Mouse (Mus musculus): ENCODE data around the gene Dusp5. TPM values are rescaled to one million over a fixed set of nuclear protein-coding genes. Genes with fewer than 3 reads are reported as not detected.
A peak's percentile ranks its signal among the peaks of the same experiment; 100 is the strongest.

The Dusp5 gene
- polyA plus RNA-seq, 2 experiments from 2014 or later: 6.7 to 11.1 TPM

DNA sequence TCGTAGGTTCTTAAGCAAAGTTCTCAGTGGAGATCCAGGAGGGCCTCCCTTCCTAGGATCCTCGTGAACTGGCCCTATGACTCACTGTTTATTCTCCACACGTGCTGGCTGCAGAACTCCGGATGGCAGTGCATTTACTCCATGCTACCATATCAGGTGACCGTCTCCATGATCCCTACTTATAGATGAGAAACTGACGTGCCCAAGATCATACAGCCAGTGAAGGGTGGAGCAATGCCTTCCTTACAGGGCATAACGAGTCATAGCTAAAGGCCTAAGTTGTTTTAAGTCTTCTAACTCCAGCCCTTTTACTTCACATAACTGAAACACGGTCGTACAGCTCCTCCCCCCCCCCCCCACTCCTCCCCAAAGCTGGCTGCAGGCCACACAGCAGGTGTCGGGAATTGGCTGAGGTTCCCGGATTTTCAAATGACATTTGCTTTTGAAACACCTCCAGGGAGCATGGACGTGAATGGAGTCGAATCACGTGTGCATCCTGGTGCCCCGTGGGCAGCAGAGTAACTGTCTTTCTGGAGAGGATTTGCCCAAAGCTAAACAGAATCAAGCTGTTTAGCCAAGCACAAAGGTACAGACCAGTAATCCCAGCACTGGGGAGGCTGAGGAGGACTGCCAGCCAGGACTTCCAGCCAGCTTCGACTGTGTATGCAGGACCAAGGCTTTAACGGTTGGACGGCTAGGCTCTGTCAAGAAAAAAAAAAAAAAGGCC, 11.4 kb upstream of the Dusp5 start:
- no peak for ATAC-seq

DNA sequence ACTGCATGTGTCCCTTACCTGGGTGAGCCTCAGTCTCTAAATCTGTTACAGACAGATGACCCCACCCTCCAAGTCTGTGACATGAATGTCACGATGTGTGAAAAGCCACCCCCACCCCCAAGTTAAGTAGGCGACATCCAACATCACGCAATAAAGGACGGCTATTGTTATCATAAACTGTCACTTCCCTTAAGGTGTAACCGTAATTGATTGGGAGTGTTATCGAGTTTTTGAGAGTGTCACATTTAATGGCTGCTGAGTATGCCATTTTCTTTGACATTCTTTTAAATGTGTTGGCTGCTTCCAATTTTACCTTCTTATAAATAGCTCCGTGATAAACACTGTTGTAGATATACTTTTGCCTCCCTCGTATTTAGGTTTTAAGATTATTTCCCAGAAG, 9.4 kb upstream of the Dusp5 start:
- ATAC-seq: peak; percentile 35

DNA sequence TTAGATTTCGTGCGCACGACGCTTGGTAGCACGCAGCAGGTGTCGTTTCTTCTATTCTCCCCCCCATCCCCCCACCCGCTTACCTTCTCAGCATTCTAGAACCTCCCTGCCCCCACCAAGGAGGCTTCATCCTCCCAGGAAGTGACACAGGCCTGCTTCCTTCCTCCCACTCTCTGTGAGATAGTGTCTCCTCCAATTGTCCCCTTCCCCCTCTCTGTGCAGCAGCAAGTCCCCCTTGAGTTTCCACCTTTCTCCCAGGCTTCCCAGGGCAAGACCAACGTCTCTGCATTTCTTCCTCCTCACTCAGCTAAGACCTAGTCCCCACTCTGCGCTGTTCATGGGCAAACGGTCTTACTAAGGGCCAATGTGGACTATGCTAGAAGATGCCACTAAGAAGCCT, 8.9 kb upstream of the Dusp5 start:
- ATAC-seq: peak; percentile 99

DNA sequence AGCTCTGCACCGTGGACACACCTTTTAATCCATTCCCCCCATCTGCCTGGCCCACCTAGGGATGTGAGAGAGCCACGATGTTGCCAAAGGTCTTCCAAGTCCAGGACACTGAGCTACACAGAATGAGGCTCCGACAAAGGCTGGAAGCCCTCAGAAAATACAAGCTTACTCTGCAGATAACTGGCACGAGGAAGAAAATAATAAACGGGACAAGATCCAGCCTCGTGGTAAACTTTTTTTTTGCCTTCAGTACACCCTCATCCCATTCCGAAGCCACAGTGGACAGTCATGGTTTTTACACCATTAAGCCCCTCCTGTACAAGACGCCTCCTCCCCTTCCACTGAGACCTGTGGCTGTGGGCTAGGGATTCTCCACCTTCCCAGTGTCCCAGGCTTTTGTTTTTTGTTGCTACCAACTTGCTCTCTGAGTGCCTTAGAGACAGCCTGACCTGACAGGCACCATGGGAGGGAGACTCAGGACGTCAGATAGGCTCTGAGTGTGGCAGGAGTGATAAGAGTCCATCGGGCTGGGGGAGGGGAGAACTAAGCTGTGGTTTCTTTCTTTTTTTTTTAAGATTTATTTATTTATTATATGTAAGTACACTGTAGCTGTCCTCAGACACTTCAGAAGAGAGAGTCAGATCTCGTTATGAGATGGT, 7.6 kb upstream of the Dusp5 start:
- ATAC-seq: no peak

DNA sequence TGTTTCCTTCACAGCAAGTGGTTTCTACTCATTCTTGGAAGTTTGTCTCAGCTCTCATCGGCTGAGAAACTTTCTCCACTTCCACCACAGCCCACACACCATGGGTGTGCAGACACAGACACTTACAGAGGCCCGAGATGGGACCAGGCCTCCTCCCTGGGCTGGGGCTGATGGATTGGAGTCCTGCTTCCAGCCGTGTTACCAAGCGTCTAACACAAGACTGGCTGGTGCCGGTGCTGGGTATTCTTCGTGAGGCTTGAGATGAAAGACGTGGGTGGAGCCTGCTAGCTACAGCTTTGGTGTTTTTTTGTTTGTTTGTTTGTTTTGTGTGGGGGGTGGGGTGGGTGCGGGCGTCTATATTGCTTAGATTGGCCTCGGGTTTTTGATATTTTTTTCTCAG, 1.4 kb upstream of the Dusp5 start:
- no peak for ATAC-seq

DNA sequence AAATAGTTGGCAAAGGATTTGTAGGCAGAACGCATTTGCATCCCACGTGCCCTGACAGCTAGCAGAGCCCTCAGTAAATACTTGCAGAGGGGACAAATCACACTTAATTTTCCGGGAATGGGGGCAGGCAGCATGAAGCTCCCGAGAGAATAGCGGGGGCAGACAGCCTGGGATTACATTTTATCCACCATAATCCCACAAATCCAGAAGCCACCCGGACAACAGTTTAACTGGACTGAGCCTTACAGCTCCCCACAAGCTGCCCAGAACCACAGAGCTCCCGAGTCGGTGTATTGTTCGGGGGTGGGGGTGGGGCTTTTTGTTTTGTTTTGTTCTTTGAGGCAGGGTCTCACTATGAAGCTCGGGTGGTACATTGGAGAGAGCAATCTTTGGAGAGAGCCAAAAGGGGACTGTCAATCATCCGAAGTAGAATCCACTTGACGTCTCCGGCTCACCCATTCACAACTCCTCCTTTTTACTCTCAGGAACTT, 733 bp upstream of the Dusp5 start:
- no peak for ATAC-seq

DNA sequence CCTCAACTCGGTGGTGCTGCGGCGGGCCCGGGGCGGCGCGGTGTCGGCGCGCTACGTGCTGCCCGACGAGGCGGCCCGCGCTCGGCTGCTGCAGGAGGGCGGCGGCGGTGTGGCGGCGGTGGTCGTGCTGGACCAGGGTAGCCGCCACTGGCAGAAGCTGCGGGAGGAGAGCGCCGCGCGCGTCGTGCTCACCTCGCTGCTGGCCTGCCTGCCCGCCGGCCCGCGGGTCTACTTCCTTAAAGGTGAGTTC, 471 bp downstream of the Dusp5 start:
- ATAC-seq: no peak

DNA sequence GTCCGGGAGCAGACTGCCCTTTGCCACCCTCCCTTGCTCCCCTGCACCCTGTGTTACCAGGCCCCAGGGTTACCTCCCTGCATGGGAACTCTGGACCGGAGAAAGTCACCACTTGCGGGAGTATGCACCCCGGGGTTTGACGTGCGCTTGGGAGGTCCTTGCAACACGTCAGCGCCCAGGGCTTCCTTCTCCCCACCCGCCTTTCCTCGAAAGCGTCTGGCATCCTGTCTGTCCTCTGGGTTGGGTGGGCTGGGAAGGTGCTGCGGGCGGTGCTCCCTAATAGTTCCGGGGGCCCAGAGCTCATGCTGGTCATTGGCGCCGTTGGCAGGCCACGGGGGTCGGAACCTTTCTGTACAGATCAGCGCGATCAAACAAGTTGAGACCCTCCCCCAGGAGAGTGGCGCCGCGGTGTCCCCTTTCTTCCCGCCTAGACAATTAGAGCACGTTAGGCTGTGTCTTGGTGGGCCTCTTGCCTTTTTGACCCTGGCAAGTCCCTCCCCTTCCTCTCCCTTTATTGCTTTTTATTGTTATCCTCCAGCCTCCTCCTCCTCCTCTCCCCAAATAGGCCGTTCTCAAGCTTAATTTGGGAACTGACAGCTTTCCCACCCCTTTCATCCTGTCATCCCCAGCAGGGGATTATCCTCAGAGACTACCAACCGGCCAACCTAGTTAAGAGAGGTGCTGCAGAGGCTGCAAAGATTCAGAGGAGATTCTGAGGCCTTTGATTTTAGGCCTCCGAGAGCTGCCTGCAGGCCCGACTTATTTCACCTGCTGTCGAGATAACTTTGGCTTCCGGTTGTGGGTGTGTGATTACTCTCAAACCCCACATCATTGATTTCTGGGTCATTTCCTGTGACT, 1.0 kb downstream of the Dusp5 start:
- peak; percentile 38 for ATAC-seq

DNA sequence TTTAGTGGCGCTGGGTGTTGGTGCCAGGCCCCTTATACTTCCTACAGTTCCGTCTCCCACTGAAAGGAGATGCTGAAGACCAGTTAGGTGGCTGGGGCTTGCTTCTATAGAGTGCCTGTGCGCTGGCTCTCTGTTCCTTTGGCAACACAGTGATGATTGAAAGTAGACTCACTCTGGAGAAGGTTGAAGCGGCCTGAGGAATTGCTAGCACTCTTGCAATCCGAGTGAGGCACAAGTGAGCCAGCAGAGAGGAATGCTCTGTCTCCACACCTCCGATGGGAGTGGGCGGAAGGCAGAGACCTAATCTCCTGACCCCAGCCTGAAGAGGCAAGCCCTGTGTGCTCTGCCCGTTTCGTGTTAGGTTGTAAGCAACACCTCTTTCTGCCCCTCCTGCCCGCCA, 2.5 kb downstream of the Dusp5 start:
- ATAC-seq: no peak

DNA sequence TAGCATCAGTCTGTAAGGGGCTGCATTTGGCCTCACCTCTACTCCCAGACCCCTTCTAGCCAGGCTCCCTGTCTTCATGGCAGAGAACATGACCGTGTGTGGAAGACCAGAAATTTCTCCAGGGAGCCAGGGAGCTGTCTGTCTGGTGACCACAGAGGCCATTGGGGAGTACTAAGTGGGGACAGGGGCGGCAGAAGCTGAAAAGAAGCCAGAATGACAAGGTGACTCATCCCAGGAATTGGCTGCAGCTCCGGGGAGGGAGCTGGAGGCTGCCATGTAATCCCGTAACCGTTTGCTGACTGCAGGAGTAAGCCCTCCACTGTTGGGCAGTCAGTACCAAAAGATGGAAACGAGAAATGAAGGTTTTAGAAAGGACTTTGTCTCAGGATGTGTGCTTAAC, 3.1 kb downstream of the Dusp5 start:
- no peak for ATAC-seq

DNA sequence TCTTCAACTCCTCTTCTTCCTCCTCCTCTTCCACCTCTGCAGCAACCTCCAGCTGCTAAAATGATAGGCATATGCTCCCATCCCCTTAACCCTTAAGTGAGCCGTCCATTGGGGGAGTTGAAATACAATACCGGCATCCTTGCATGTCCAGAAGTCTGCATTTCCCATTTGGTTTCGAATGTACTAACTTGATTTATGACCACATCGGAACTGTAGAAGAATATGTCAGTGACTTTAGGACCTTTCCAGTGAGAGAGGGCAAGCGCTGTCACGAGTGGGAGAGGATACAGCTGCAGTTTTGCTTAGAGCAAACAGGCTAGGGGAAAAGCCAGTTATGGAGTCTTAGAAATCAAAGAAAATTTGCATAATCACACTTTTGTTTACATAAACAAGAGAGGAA, 3.8 kb downstream of the Dusp5 start:
- ATAC-seq: no peak

DNA sequence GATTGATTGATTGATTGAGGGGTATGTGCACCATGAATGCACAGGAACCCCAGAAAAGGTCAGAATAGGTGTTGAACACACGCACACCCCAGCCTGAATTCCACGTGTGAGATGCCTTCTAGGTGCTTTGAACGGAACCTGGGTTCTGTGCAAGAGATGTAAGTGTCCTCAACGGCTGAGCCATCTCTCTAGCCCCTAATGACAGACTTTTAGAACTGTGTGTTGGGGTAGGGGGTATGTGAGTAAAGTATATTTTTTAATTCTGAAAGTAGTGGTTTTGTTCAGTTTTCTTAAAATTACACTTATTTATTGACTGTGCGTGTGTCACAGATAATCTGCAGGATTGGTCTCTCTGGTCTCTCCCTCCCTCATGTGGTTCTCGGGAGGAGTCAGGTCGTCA, 4.3 kb downstream of the Dusp5 start:
- no peak for ATAC-seq

DNA sequence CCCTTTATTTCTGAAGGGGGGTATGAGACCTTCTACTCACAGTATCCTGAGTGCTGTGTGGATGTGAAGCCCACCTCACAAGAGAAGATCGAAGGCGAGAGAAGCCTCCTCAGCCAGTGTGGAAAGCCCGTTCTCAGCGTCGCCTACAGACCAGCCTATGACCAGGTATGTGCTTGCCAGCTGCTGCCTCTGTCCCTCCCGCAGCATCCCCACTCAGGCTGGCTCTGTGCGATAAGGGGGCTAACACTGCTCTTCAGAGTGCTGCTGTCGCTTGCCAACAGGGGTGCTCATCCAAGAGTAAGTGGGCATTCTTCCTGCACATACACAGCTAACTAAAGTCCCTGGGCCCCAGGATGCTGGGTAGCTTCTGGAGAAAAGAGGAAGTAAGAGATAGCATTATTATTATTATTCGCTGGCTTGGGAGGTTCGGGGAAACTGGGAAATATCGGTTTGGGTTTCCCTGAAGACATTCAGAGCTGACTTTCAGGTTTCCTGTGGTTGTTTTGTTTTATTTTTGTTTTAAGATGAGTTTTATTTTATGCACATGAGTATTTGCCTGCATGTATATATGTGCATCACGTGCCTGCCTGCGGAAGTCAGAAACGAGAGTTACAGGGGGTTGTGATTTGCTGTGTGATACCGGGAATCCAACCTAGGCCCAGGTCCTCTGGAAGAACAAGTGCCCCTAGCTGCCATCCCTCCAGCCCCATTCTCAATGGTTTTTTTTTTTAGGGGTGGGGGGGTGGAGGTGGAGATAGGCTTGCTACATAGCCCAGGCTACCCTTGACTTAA, 5.1 kb downstream of the Dusp5 start:
- no peak for ATAC-seq

DNA sequence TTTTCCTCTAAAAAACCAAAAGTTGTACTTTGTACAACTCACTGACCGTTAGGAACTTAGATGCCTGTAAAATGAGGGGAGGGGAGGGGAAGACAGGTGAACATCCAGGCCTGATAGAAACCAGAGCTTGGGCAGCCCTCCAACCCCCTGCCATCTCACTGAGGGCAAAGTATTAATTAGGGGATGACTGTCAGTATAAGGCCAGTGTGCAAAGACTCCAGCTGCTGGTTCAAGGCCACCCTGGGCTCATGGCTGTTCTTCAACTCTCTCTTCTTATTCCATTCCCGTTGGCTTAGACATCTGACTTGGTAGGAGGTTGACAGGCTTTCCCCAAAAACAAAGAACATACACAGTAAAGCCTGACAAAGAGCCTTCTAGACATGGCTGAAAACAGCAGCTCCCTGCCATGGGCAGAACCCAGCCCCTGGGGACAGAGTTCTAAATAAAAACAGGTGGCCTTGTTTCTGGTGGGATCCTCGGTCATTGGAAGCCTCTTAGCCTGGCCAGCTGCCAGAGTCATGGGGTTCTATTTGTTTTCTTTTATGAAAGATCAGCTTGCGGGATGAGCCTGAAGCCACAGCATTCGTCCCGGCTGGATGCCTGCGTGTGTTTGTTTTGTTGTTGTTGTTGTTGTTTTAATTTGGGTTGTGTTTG, 6.0 kb downstream of the Dusp5 start:
- no peak for ATAC-seq

DNA sequence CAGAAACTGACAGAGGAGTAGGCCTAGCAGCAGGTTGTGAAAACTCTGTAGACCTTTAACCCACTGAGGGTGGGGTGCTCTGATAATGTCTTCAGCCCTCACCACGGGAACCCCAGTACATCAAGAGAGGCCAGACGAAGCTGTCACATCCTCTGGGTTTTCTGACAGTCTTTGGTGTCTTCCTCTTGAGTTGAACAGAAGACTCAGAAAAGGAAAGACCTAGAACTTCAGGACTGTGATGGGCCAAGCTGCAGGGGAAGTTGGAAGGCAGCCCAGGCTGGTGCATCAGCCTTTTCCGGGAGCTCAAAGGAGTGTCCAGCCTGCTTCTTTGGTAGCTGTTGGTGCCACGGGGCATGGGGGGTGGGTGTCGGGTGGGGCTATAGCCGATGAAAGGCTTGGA, 6.5 kb downstream of the Dusp5 start:
- peak; percentile 33 for ATAC-seq

DNA sequence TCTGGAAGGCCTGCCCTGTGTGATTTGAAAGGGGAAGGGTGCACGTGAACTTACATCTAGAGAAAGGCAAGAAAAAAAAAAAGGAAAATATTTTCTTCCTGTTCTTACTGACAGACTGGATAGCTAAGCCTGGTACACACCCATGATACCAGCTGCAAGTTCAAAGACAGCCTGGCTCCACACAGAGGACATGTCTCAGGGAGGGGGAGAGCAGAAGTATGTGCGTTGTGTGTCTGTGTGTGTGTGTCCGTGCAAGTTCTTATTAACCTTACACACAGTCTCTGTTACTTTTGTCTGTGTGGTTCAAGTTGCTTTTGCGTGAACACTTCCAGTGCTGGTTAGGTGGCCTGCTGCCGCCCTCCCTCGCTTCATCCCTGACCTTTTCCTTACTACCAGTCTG, 7.3 kb downstream of the Dusp5 start:
- ATAC-seq: peak; percentile 2

DNA sequence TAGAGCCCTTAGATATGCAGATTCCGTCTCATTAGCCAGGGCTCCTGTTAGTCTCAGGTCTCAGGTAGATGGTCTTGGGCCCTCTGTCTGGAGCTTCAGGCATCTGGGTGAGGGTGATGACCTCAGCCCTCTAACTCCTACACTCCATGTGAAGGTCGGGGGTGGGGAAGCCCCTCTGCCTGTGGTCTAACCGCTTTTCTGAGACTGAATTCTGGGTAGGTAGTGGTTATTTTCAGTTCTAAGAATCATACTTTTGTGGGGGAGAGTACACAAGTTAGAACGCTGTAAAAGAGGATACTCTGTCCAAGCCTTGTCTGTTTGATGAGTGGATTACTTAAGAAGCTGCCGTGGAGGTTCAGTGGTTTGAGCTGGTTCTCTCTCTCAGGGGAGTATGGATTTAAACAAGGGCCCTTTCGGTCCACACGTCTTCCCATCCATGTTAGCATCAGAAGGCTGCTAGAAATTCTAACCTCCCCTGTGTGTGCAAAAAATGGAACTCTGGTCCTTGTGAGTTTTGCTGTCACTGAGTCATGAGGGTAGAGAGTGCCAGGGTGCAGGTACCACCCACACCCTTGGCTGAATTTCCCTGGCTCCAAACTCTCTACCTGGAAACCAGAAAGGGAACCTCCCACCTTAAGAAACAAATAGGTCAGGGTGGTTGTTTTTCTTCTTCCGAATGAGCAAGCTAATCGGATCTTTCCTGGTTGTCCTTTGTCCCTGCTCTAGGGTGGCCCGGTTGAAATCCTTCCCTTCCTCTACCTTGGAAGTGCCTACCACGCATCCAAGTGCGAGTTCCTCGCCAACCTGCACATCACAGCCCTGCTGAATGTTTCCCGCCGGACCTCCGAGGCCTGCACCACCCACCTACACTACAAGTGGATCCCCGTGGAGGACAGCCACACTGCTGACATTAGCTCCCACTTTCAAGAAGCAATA, 8.1 kb downstream of the Dusp5 start:
- ATAC-seq: peak; percentile 56

DNA sequence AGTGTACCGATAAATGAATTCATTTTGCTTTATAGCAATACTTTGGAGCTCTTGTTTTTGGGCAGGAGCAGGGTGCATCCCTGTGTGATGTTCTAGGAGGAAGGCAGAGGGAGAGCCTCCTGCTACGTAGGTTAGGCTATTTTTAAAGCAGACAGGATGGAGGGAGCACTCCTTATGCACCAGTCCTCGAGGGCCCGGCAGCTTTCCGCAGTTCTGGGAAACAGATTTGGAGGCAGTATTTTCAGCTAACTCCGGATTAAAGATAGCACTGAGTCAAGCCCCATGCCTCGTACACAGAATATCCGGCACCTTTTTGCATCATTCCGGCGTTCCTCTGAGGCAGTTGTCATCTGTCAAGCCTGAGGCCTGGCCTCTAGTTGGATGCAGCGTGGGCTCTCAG, 9.1 kb downstream of the Dusp5 start:
- no peak for ATAC-seq

DNA sequence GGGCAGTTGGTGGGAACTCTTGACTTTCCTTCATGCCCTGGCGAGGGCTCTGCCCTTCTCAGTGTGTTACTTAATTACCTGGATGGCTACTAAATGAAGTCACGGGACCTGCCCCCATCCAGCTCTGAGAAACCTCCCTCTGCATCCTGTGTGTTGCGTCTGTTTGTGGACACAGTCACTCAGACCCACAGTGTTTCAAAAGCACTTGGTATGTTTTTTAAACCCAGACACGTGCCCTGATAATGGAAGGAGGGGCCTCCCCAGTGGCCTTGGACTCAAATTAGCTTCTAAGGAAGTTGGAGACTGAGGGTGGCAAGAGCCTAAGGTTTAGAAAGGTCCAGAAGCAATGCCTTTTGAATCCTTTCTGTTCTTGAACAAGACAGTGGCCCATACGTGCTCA, 9.9 kb downstream of the Dusp5 start:
- ATAC-seq: peak; percentile 25

DNA sequence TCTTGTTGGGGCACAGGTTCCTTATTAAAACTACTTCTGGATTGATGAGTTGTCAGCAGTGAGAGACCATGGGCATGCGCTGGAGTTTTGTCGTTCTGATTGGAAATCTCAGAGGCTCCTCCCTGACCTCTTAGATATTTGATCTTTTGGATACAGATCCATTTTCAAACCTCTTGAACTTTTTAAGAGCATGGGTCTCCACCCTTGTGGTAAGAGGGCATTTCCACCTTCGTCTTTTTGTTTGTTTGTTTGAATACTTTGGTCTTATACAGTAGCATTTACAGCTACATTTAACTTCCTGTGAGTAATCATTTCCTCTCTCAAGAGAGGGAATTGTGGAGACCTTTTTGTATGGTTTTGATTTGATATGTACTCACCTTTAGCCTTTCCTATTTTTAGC, 10.4 kb downstream of the Dusp5 start:
- peak; percentile 42 for ATAC-seq

DNA sequence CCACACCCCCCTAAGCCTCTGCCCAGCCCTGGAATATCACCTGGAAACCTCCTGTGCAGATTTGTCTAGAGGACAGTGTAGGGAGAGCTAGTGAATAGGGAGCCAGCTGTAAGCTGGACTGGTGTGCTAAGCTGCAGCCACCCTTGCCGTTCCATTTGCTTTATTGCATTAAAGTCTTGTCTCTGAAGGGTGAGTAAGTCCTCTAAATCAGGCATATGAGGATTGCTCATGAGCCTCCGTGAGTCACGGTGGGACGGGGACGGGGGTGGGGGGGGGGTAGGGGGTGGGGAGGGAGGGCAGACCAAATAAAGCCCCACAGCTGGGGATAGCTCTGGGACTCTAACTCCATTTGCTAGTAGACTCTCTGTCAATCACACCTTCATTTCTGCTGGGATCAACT, 14.7 kb downstream of the Dusp5 start:
- ATAC-seq: no peak
